Mouse (Mus musculus): ENCODE measurements around the gene Ybx3.

Gene Ybx3

DNA sequence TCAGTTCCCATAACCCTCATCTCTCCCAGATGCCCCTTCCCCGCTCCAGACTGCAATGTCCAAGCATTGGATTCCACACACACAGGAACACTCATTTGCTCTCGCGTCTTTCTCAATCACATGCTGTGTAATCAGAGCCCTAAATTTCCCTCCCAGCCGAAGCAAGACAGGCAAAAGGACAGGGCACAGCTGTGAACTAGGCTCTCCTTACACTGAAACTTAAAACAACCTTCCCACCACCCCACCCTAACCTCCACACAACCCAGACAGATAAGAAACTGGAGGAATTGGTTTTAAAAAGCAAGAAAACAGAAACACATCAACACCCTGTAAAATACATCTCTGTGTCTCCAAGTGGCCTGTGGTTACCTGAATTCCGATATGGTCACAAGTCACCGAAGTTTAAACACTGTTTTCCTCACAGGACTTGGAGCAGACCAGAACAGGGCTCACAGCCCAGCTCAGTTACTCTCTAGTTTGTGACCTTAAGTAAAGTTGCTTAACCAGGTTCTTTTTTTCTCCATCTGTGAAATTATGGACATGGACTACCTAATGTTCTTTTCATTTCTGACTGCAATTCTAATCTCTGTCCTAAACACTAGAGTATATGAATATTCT, 4.5 kb downstream of the Ybx3 start:
- no peak for DNase-seq

GRCm38 (mm10) chr6:131382984-131383337, 5.3 kb downstream of the Ybx3 start:
- peak; percentile 53 for DNase-seq

GRCm38 (mm10) chr6:131382232-131382983, 5.9 kb downstream of the Ybx3 start:
- DNase-seq, result peak; percentile 62

DNA sequence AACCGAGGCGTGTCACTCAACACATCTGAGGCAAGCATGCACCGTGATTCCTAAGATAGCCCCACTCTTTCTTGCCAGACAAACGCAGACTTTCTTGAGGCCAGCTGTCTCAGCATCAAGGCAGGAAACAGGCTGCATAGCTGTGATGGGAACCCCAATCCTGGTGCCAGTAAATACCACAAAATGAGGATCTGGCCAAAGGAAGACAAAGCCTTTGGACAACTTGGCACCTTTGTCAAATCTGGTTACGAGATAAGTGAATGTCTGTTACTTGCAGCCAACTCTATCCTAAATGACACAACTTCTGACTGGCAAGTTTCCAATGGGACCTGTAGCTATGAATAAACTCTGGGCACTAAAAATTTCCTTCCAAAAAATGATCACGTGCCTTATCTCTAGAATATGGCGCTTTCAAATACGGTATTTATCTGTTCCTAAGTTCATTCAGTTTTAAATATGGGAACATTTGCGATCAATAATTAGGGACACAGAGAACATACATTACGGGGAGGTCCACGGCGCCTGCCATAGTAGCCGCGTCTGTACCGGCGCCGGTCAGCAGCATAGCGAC, 9.3 kb downstream of the Ybx3 start:
- DNase-seq, result no peak

- no peak for DNase-seq
Measured at GRCm38 (mm10) chr6:131377378-131377777, 10.9 kb downstream of the Ybx3 start.

- no peak for DNase-seq
Measured at GRCm38 (mm10) chr6:131374594-131375340, 13.5 kb downstream of the Ybx3 start.

GRCm38 (mm10) chr6:131373160-131373559, 15.1 kb downstream of the Ybx3 start:
- no peak for DNase-seq

- DNase-seq, result no peak
Measured at GRCm38 (mm10) chr6:131370767-131371166, 17.5 kb downstream of the Ybx3 start.

DNA sequence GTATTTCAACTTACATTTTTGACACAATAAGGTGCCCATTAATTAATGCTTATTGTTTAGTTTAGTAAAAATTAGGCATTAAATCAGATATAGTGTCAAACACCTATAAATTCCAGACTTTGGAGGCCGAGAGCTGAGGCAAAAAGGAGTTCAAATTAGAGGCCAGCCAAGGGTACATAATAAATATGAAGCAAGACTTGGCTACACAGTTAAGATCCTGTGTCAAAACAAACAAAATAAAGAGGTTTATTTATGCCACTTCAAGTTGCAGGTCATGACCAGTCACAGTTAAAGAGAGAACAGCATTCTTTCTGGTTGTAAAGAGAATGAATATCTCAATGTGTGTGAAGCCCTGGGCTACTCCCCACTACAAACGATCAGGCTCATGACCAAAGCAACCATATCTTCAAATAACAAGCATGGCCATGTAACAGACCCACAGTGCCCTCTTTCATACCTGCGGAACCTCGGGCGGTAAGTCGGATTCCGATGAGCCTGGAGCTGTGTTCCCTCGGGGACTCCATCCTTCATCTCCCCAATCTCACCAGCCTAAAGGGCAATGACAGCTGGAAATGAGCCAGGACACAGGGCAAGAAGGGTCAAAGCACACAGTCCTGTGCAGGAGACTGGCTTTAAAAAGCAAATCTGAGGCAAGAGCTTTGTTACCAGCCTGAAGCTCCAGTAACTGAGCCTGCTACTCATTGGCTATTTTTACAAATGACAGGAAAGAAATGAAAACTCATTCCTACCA, 18.2 kb downstream of the Ybx3 start:
- no peak for DNase-seq

GRCm38 (mm10) chr6:131367101-131367500, 21.2 kb downstream of the Ybx3 start:
- peak; percentile 30 for DNase-seq

DNA sequence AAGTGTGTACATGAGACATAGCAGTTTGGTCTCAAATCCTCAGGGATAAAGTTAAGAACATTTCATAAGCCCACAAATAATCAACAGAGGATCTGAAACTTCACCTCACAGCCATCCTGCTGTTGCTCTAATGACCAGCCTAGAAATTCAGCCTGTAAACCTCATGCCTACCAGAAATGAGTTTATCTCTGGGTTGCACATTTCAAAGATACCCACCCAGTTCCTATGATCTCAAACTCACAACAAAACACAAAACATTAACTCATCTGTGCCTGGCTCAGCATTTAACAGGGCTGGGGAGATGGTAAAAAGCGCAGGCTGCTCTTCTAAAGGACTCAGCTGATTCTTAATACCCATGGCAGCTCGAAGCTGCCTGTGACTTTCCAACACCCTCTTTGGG, 23.9 kb downstream of the Ybx3 start:
- no peak for DNase-seq

DNA sequence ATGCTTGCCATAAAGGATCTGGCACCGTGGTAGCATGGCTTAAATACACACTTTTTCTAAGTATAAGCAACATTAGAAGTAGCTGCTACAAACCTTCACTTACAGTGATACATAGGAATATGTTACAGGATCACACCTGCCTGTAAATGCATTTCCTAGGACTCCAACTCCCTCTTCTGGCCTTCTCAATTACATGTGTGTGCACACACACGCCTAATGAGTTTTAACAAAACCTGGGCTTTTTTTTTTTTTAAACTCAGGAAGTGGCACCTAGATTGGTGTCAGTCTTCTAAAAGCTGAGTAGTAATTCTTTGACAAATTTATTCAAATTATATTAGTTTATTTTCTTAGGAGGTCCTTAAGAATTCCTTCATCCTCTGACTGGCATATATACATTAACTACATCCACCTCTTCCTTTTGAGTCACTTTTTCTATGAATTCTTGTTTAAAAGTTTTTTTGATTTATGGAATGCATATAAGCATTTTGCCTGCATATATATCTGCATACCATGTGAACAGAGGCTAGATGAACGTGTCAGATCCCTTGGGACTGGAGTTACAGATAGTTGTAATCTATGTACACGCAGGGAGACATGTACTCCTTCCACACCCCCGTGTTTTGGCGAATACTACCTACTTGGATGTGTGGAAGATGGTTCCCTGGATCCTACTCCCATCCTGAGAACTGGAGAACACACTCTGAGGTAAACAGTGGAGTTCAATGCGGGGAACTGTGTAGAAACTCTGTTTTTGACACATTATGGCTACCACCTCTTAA, 25.1 kb downstream of the Ybx3 start:
- DNase-seq, result no peak

- DNase-seq, result no peak
Measured at GRCm38 (mm10) chr6:131360693-131361092, 27.6 kb downstream of the Ybx3 start.

DNA sequence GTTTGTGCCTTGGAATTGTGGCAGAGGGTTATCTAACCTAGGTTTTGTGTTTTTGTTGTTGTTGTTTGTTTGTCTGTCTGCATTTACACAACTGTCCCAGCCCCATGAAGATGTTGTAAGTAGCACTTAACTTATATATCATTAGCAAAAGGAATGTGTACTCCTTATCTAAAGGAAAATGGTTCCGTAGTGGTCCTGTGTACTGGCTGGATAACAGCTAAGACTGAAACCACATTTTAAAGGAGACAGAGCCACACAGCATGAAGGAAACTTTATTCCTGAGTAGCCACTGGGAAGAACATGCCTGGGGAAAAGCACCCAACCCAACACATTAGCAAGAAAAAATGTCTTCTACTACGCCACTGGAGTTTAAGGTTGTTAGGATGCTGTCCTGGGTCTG, 28.7 kb downstream of the Ybx3 start:
- DNase-seq, result no peak

- DNase-seq, result no peak
Measured at GRCm38 (mm10) chr6:131354913-131355312, 33.4 kb downstream of the Ybx3 start.

GRCm38 (mm10) chr6:131353352-131353919, 34.8 kb downstream of the Ybx3 start, which contains the start of gene Styk1:
TSS of gene Styk1 (minus strand) at chr6:131353597.
- DNase-seq, result peak; percentile 68

GRCm38 (mm10) chr6:131347026-131347425, 41.2 kb downstream of the Ybx3 start:
- no peak for DNase-seq

DNA sequence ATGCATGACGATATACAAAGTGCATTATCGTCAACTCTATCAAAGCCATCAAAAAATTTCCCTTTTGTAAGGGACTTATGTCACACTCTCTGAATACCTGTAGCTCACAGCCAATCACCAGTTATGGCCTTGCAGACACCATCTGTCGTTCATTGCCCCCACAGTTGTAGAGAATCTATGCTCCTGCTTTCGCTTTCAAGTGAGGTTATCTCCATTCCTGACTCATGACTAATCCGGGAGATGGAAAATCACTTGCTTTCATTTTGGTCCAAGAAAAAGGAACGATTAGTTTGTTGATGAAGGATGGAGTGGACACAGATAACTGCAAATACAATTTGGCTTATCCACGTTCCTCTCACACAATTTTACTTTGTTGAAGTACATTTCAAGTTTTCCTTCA, 43.9 kb downstream of the Ybx3 start:
- DNase-seq, result no peak

DNA sequence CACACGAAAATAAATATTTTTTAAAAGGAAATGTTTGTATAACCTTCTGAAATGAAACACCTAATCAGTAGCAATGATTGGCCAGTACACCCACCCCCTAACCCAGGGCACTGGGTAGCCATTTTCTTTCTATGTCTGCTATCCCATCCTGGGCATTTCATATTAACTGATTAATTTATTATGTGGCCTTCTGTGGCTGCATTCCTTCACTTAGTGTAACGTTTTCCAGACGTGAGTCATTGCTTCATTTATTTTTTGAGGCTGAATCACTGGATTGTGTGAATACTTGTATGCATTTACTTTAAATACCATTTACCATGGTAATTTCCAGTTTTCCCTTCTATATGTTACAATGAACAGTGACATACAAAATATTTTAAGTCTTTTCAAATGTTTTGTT, 48.2 kb downstream of the Ybx3 start:
- no peak for DNase-seq

DNA sequence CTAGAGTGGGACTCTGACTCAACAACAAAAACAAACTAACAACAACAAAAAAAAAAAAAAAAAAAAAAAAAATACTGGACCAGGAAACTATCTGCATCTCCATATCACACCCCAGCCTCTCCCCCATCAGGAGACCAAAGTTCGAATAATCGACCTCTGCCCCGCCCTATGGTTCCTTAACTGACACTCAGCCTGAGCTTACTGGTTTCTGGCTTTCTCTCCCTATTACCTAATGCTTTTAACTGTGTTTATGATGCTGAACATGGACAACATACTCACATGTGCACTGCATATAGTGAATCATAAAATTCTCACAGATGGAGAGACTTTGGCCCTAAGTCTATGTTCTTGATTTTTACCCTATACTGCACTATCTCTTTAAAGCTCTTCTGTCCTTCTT, 49.0 kb downstream of the Ybx3 start:
- no peak for DNase-seq

DNA sequence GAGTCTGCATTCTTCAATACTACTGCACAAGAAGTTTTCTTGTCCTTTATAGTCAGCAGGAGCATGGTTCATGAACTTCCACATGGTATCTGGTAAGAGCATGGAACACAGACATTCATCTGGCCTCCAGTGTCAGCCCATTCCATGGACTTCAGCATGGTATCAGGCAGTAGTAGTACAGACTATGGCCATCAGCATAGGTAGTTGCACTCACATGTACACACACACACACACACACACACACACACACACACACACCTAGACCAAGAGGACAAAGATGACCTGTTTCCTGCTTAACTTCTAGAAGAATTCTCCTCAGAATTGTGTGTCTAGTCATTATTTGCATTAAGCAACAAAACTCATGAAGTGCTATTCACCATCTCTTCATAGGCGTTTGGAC, 49.5 kb downstream of the Ybx3 start:
- no peak for DNase-seq

DNA sequence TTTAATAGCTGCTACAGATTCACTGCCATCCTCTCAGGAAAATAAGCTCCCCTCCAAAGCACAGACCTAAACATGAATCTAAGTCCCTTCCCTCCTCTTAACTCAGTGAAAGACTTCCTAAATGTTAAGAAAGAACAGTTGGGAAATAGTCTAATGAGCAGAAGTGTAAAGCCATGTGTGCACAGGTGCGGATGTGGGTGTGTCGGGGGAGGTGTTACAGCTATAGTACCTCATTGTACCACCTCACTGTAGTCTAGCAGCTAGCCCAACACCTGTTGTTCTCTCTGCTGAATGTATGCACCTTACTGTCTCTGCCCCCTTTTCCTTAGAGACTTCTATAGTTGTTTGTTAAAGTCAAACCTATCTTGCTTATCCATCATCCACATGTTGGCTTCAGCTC, 61.2 kb downstream of the Ybx3 start:
- no peak for DNase-seq
